Mouse (Mus musculus): ENCODE measurements around the gene Tenm4. TPM values are rescaled to one million over a fixed set of nuclear protein-coding genes. Genes with fewer than 3 reads are reported as not detected.

Gene Tenm4
- polyA plus RNA-seq, 1 experiment from 2014 or later, result 11.4 TPM

- 82% methylated on average over 4 of the region's 4 CpGs for WGBS (ENCODE audit: insufficient replicate concordance)
- Histone ChIP-seq H3K27ac (ENCODE audit: low read depth, low read length) (no peak overlapping the region), H3K4me2 (no peak overlapping the region), H3K4me1 (ENCODE audit: control insufficient read depth, insufficient read depth, low read length) (no peaks in the 10 kb centered on the region), H3K4me3 (ENCODE audit: low read depth, low read length) (no peak overlapping the region), H3K27me3 (ENCODE audit: control insufficient read depth, insufficient read depth, low read length) (no peaks in the 10 kb centered on the region), H3K9ac (ENCODE audit: low read depth, low read length) (no peak overlapping the region), H3K9me3 (replicated peaks; ENCODE audit: control insufficient read depth, low read length) (peaks cover 5% of the 10 kb centered on the region), H3K36me3 (ENCODE audit: control insufficient read depth, insufficient read depth, low read length) (no peaks in the 10 kb centered on the region)
- no peak for ATAC-seq (replicated peaks; ENCODE audit: insufficient number of reproducible peaks, low FRiP score, low TSS enrichment)
Measured at GRCm38 (mm10) chr7:96329343-96329742, 158.3 kb downstream of the Tenm4 start.

GRCm38 (mm10) chr7:96331186-96331585 lies 160.1 kb downstream of the Tenm4 start:
- WGBS (ENCODE audit: insufficient replicate concordance), result 69% methylated on average over 1 of the region's 1 CpGs
- ATAC-seq (replicated peaks; ENCODE audit: insufficient number of reproducible peaks, low FRiP score, low TSS enrichment), result no peak

GRCm38 (mm10) chr7:96334361-96334760 lies 163.3 kb downstream of the Tenm4 start:
- no peak overlapping the region for H3K4me3 ChIP-seq (ENCODE audit: low read depth, low read length)
- H3K36me3 ChIP-seq (ENCODE audit: control insufficient read depth, insufficient read depth, low read length), result no peaks in the 10 kb centered on the region
- H3K9ac ChIP-seq (ENCODE audit: low read depth, low read length), result no peak overlapping the region
- H3K9me3 ChIP-seq (replicated peaks; ENCODE audit: control insufficient read depth, low read length), result no peaks in the 10 kb centered on the region
- no peaks in the 10 kb centered on the region for H3K4me1 ChIP-seq (ENCODE audit: control insufficient read depth, insufficient read depth, low read length)
- H3K4me2 ChIP-seq, result no peak overlapping the region
- H3K27me3 ChIP-seq (ENCODE audit: control insufficient read depth, insufficient read depth, low read length), result no peaks in the 10 kb centered on the region
- ATAC-seq (replicated peaks; ENCODE audit: insufficient number of reproducible peaks, low FRiP score, low TSS enrichment), result no peak
- no peak overlapping the region for H3K27ac ChIP-seq (ENCODE audit: low read depth, low read length)
- WGBS (ENCODE audit: insufficient replicate concordance), result 28% methylated on average over 2 of the region's 2 CpGs

More at GRCm38 (mm10) chr7:96331186-96331585, 160.1 kb downstream of the Tenm4 start:
- H3K27ac ChIP-seq (ENCODE audit: low read depth, low read length), result no peak overlapping the region
- no peaks in the 10 kb centered on the region for H3K9me3 ChIP-seq (replicated peaks; ENCODE audit: control insufficient read depth, low read length)
- H3K4me3 ChIP-seq (ENCODE audit: low read depth, low read length), result no peak overlapping the region
- H3K36me3 ChIP-seq (ENCODE audit: control insufficient read depth, insufficient read depth, low read length), result no peaks in the 10 kb centered on the region
- no peak overlapping the region for H3K4me2 ChIP-seq
- H3K9ac ChIP-seq (ENCODE audit: low read depth, low read length), result no peak overlapping the region
- no peaks in the 10 kb centered on the region for H3K27me3 ChIP-seq (ENCODE audit: control insufficient read depth, insufficient read depth, low read length)
- no peaks in the 10 kb centered on the region for H3K4me1 ChIP-seq (ENCODE audit: control insufficient read depth, insufficient read depth, low read length)

GRCm38 (mm10) chr7:96336376-96336775 lies 165.3 kb downstream of the Tenm4 start:
- Histone ChIP-seq H3K27me3 (ENCODE audit: control insufficient read depth, insufficient read depth, low read length) (no peaks in the 10 kb centered on the region; the same call in 1 of the 2 replicates), H3K36me3 (ENCODE audit: control insufficient read depth, insufficient read depth, low read length) (no peaks in the 10 kb centered on the region), H3K4me2 (no peak overlapping the region), H3K4me3 (ENCODE audit: low read depth, low read length) (no peak overlapping the region), H3K4me1 (ENCODE audit: control insufficient read depth, insufficient read depth, low read length) (no peaks in the 10 kb centered on the region), H3K9me3 (replicated peaks; ENCODE audit: control insufficient read depth, low read length) (no peaks in the 10 kb centered on the region), H3K27ac (ENCODE audit: low read depth, low read length) (no peak overlapping the region), H3K9ac (ENCODE audit: low read depth, low read length) (no peak overlapping the region)
- no peak for ATAC-seq (replicated peaks; ENCODE audit: insufficient number of reproducible peaks, low FRiP score, low TSS enrichment)

- H3K4me3 ChIP-seq (ENCODE audit: low read depth, low read length), result no peak overlapping the region
- H3K4me2 ChIP-seq, result no peak overlapping the region
- no peak for ATAC-seq (replicated peaks; ENCODE audit: insufficient number of reproducible peaks, low FRiP score, low TSS enrichment)
- no peaks in the 10 kb centered on the region for H3K9me3 ChIP-seq (replicated peaks; ENCODE audit: control insufficient read depth, low read length)
- no peaks in the 10 kb centered on the region for H3K36me3 ChIP-seq (ENCODE audit: control insufficient read depth, insufficient read depth, low read length)
- WGBS (ENCODE audit: insufficient replicate concordance), result 64% methylated on average over 5 of the region's 5 CpGs
- H3K27ac ChIP-seq (ENCODE audit: low read depth, low read length), result no peak overlapping the region
- H3K27me3 ChIP-seq (ENCODE audit: control insufficient read depth, insufficient read depth, low read length), result no peaks in the 10 kb centered on the region; the same call in 1 of the 2 replicates
- H3K4me1 ChIP-seq (ENCODE audit: control insufficient read depth, insufficient read depth, low read length), result no peaks in the 10 kb centered on the region
- no peak overlapping the region for H3K9ac ChIP-seq (ENCODE audit: low read depth, low read length)
Measured at GRCm38 (mm10) chr7:96340826-96341225, 169.8 kb downstream of the Tenm4 start.

- Histone ChIP-seq H3K36me3 (ENCODE audit: control insufficient read depth, insufficient read depth, low read length) (no peaks in the 10 kb centered on the region), H3K4me1 (ENCODE audit: control insufficient read depth, insufficient read depth, low read length) (no peaks in the 10 kb centered on the region), H3K27ac (ENCODE audit: low read depth, low read length) (no peak overlapping the region), H3K4me2 (no peak overlapping the region), H3K9ac (ENCODE audit: low read depth, low read length) (no peak overlapping the region), H3K4me3 (ENCODE audit: low read depth, low read length) (no peak overlapping the region), H3K27me3 (ENCODE audit: control insufficient read depth, insufficient read depth, low read length) (no peaks in the 10 kb centered on the region; the same call in 1 of the 2 replicates), H3K9me3 (replicated peaks; ENCODE audit: control insufficient read depth, low read length) (no peaks in the 10 kb centered on the region)
- ATAC-seq (replicated peaks; ENCODE audit: insufficient number of reproducible peaks, low FRiP score, low TSS enrichment), result no peak
- WGBS (ENCODE audit: insufficient replicate concordance), result 77% methylated on average over 2 of the region's 2 CpGs
Measured at GRCm38 (mm10) chr7:96341479-96341878, 170.4 kb downstream of the Tenm4 start.

- Histone ChIP-seq H3K4me2 (no peak overlapping the region), H3K27me3 (ENCODE audit: control insufficient read depth, insufficient read depth, low read length) (no peaks in the 10 kb centered on the region; the same call in 1 of the 2 replicates), H3K27ac (ENCODE audit: low read depth, low read length) (no peak overlapping the region), H3K4me1 (ENCODE audit: control insufficient read depth, insufficient read depth, low read length) (no peaks in the 10 kb centered on the region), H3K36me3 (ENCODE audit: control insufficient read depth, insufficient read depth, low read length) (no peaks in the 10 kb centered on the region), H3K4me3 (ENCODE audit: low read depth, low read length) (no peak overlapping the region), H3K9me3 (replicated peaks; ENCODE audit: control insufficient read depth, low read length) (no peaks in the 10 kb centered on the region), H3K9ac (ENCODE audit: low read depth, low read length) (no peak overlapping the region)
- no peak for ATAC-seq (replicated peaks; ENCODE audit: insufficient number of reproducible peaks, low FRiP score, low TSS enrichment)
- 75% methylated on average over 6 of the region's 6 CpGs for WGBS (ENCODE audit: insufficient replicate concordance)
Measured at GRCm38 (mm10) chr7:96342996-96343395, 171.9 kb downstream of the Tenm4 start.

GRCm38 (mm10) chr7:96343667-96344066 lies 172.6 kb downstream of the Tenm4 start:
- no peak overlapping the region for H3K4me2 ChIP-seq
- no peak for ATAC-seq (replicated peaks; ENCODE audit: insufficient number of reproducible peaks, low FRiP score, low TSS enrichment)
- H3K27ac ChIP-seq (ENCODE audit: low read depth, low read length), result no peak overlapping the region
- no peaks in the 10 kb centered on the region for H3K36me3 ChIP-seq (ENCODE audit: control insufficient read depth, insufficient read depth, low read length)
- 79% methylated on average over 2 of the region's 2 CpGs for WGBS (ENCODE audit: insufficient replicate concordance)
- H3K9me3 ChIP-seq (replicated peaks; ENCODE audit: control insufficient read depth, low read length), result no peaks in the 10 kb centered on the region
- no peaks in the 10 kb centered on the region; the same call in 1 of the 2 replicates for H3K27me3 ChIP-seq (ENCODE audit: control insufficient read depth, insufficient read depth, low read length)
- no peaks in the 10 kb centered on the region for H3K4me1 ChIP-seq (ENCODE audit: control insufficient read depth, insufficient read depth, low read length)
- H3K4me3 ChIP-seq (ENCODE audit: low read depth, low read length), result no peak overlapping the region
- H3K9ac ChIP-seq (ENCODE audit: low read depth, low read length), result no peak overlapping the region

- no peaks in the 10 kb centered on the region for H3K9me3 ChIP-seq (replicated peaks; ENCODE audit: control insufficient read depth, low read length)
- peaks cover 6% of the 10 kb centered on the region; the same call in 1 of the 2 replicates for H3K4me1 ChIP-seq (ENCODE audit: control insufficient read depth, insufficient read depth, low read length)
- no peak for ATAC-seq (replicated peaks; ENCODE audit: insufficient number of reproducible peaks, low FRiP score, low TSS enrichment)
- no peaks in the 10 kb centered on the region for H3K36me3 ChIP-seq (ENCODE audit: control insufficient read depth, insufficient read depth, low read length)
- H3K4me2 ChIP-seq, result no peak overlapping the region
- no peak overlapping the region for H3K27ac ChIP-seq (ENCODE audit: low read depth, low read length)
- no peak overlapping the region for H3K9ac ChIP-seq (ENCODE audit: low read depth, low read length)
- no peak overlapping the region for H3K4me3 ChIP-seq (ENCODE audit: low read depth, low read length)
- no peaks in the 10 kb centered on the region for H3K27me3 ChIP-seq (ENCODE audit: control insufficient read depth, insufficient read depth, low read length)
- 69% methylated on average over 8 of the region's 8 CpGs for WGBS (ENCODE audit: insufficient replicate concordance)
Measured at GRCm38 (mm10) chr7:96352671-96353070, 181.6 kb downstream of the Tenm4 start.

Data from heart, embryonic 11.5 days (tissue).